Mouse (Mus musculus) olfactory bulb, adult 2 months (tissue): ENCODE data around the gene Espn. TPM values are rescaled to one million over a fixed set of nuclear protein-coding genes. Genes with fewer than 3 reads are reported as not detected.
A peak's percentile ranks its signal among the peaks of the same experiment; 100 is the strongest.

Experiments
- H3K27ac ChIP-seq: fragments of 200-500 bp; 2 replicates; pipeline ENCODE4 v1.5.1; 2012; ENCODE audit warnings: low read depth, low read length; ENCODE audit not compliant: insufficient read depth
- H3K4me1 ChIP-seq: fragments of 200-500 bp; 2 replicates; pipeline ENCODE4 v1.6.1; 2012; ENCODE audit warnings: low read length; ENCODE audit not compliant: control insufficient read depth, insufficient read depth
- H3K4me3 ChIP-seq: fragments of 200-500 bp; 2 replicates; pipeline ENCODE4 v1.5.1; 2012; ENCODE audit warnings: mild to moderate bottlenecking, low read depth, low read length, moderate library complexity; ENCODE audit not compliant: insufficient read depth
- CTCF ChIP-seq: fragments of 200-500 bp; IDR thresholded peaks from 2 replicates; pipeline ENCODE4 v1.5.1; 2012; ENCODE audit warnings: low read depth, mild to moderate bottlenecking, low read length, moderate library complexity; ENCODE audit not compliant: insufficient read depth
- POLR2A ChIP-seq: fragments of 200-500 bp; IDR thresholded peaks from 2 replicates; pipeline ENCODE4 v1.6.1; 2012; ENCODE audit warnings: mild to moderate bottlenecking, low read depth, low read length, moderate library complexity; ENCODE audit not compliant: insufficient read depth
- WGBS: fragments of 180-500 bp; shearing (Covaris S2); methylation state at CpG from one replicate; pipeline ENCODE4 v1.1.7; 2018; 5-methylcytosine and 5-hydroxymethylcytosine counted together
- polyA plus RNA-seq: library from polyadenylated mRNA; stranded (reverse); fragments of >200 nt; gene quantifications from 2 replicates; pipeline ENCODE4 v1.2.4, GENCODE M21; 2012; ENCODE audit warnings: low replicate concordance; ENCODE audit not compliant: missing spikeins, insufficient read depth, insufficient read length

Gene Espn
- polyA plus RNA-seq, 1 experiment = not detected

DNA sequence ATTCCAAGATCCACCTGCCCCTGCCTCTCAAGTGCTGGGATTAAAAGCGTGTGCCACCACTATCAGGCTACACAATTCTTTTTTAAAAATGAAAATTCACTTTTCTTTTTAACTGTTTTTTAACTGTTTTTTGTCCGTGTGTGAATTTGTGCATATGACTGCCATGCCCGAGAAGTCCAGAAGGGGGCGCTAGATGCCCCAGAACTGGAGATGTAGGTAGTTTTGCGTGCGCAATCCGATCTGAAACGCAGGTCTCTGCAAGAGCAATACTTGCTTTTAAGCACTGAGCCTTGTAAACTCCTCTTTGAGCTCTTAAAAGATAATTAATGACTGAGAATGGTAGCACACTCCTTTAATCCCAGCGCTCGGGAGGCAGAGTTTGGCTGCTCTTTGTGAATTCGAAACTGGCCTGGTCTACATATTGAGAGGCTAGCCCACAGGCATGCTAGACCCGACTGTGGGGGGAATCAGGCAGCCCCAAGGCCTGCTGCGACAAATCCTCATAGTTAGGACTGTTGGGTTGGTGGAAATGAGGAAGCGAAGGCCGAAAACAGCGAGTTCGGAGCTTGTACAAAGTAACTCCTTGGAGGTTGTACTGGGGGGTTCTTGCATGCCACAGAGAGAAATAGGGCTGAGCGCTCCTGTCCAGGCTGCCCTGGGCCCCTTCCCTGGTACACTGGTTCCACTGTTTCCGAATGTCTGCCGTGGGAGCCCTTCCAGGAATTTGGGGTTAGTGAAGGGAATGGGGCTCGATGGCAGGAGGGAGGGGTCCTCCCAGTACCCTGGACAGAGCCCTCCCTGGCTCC, 5.8 kb upstream of the Espn start:
- Histone ChIP-seq H3K27ac (no peak overlapping the region), H3K4me3 (no peak overlapping the region), H3K4me1 (peaks cover 20% of the 10 kb centered on the region)
- TF ChIP-seq CTCF (peak; percentile 61), POLR2A (no peak)
- 21% methylated on average over 21 of the region's 21 CpGs for WGBS

DNA sequence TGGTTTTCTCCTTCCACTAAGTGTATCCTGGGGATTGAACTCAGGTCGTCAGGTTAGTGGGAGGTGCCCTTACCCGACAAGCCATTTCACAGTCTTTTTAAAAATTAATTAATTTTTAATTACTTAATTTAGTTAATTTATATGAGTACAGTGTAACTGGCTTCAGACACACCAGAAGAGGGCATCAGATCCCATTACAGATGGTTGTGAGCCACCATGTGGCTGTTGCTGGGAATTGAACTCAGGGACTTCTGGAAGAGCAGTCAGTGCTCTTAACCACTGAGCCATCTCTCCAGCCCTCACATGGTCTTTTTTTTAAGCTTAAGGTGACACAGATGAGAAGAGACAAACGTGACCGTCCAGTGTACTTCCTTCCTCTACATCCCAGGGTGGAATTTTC, 2.8 kb upstream of the Espn start:
- H3K4me3 ChIP-seq = no peak overlapping the region
- no peak overlapping the region for H3K27ac ChIP-seq
- H3K4me1 ChIP-seq = peaks cover 20% of the 10 kb centered on the region
- TF ChIP-seq POLR2A (no peak), CTCF (no peak)
- 74% methylated on average over 4 of the region's 4 CpGs for WGBS

DNA sequence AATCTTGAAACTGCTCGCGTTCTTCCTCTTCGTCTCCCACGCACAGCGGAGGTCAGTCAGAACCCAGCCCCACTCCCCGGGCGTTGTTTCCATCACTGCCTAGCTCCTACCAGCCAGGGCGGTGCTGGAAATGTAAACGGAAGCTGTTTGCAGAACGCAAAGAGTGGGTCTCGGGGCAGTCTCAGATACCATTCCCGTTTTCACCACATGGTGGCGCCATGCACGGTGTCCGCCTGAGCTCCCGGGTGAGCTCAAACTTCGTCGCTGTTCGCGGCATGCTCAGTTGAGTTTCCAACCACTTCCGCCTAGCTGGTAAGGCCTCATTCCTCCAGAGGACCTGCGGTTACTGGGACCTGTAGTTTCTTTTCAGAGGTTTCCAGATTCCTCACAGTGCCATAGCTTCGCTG, 1.6 kb upstream of the Espn start:
- WGBS = 2% methylated on average over 23 of the region's 23 CpGs
- peak overlapping the region; percentile 23 for H3K4me3 ChIP-seq

GRCm38 (mm10) chr4:152151451-152151965, 663 bp downstream of the Espn start:
- TF ChIP-seq POLR2A (no peak), CTCF (no peak)
- H3K4me3 ChIP-seq = peak overlapping the region; percentile 4; the same call in 1 of the 2 replicates
- no peak overlapping the region for H3K27ac ChIP-seq
- H3K4me1 ChIP-seq = peaks cover 6% of the 10 kb centered on the region
- 53% methylated on average over 7 of the region's 7 CpGs for WGBS

More for the DNA sequence above, 1.6 kb upstream of the Espn start:
- Histone ChIP-seq H3K4me1 (peaks cover 12% of the 10 kb centered on the region), H3K27ac (no peak overlapping the region)
- TF ChIP-seq CTCF (peak; percentile 80), POLR2A (no peak)

- Histone ChIP-seq H3K4me1 (peaks cover 6% of the 10 kb centered on the region), H3K4me3 (no peak overlapping the region), H3K27ac (no peak overlapping the region)
- 91% methylated on average over 4 of the region's 4 CpGs for WGBS
- no peak for TF ChIP-seq POLR2A
- TF ChIP-seq CTCF = no peak
Measured at GRCm38 (mm10) chr4:152150546-152150945, 1.6 kb downstream of the Espn start.

DNA sequence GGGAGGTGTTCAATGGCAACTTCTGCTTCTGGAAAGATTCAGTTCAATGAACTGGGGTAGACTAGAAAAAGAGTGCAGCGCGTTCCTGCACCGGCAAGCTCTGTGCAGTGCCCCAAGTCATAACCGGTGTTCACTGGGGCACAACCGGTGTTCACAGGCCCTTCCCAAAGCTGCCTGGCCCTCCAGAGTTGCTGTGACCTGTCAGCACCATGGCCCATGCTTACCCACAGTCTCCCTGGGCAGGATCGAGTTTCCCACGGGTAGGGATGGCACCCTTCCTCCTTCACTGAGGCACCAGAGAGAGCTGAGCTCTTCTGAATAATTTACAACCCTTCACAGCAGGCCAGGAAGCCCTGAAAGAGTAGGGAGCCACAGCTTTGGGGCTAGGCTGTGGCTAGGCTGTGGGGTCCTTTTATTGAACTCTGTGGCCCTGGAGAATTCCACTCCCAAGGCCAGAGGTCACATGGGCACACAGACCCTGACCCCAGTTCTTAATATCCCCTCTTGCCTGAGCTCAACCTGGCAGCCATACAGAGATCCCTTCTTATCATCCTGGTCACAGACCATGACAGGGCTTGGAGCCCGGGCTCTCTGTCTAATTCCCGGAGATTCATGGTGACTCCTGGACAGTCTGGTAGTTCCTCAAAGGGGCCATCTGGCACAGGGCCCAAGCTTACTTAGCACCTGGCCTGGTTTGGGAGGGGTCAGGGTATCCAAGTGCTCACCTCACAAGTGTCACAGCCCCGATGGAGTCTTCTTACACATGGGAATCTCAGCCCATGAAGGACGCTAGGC, 5.9 kb downstream of the Espn start:
- Histone ChIP-seq H3K27ac (no peak overlapping the region), H3K4me1 (no peaks in the 10 kb centered on the region), H3K4me3 (no peak overlapping the region)
- WGBS = 79% methylated on average over 11 of the region's 11 CpGs
- TF ChIP-seq CTCF = no peak
- no peak for TF ChIP-seq POLR2A

- no peak for TF ChIP-seq POLR2A
- WGBS = 74% methylated on average over 10 of the region's 10 CpGs
- no peak overlapping the region for H3K27ac ChIP-seq
- H3K4me1 ChIP-seq = no peaks in the 10 kb centered on the region
- no peak overlapping the region for H3K4me3 ChIP-seq
Measured at GRCm38 (mm10) chr4:152145473-152145872, 6.7 kb downstream of the Espn start.

DNA sequence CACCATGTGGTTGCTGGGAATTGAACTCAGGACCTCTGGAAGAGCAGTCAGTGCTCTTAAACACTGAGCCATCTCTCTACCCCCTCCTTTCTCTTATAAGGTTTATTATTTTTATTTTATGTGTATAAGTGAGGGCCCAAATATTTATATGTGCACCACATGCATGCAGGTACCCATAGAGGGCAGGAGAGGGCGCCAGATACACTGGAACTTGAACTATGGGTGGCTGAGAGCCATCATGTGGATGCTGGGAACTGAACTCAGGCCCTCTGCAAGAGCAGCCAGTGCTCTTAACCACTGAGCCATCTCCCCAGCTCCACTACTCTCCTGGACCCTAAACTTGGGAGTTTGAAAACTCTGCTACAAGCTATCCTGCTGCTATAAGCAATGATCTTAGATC, 8.5 kb downstream of the Espn start:
- Histone ChIP-seq H3K27ac (no peak overlapping the region), H3K4me1 (peaks cover 5% of the 10 kb centered on the region), H3K4me3 (no peak overlapping the region)
- 72% methylated on average over 1 of the region's 1 CpGs for WGBS
- no peak for TF ChIP-seq CTCF

- Histone ChIP-seq H3K4me1 (peaks cover 9% of the 10 kb centered on the region), H3K27ac (no peak overlapping the region), H3K4me3 (no peak overlapping the region)
- 55% methylated on average over 8 of the region's 8 CpGs for WGBS
- TF ChIP-seq CTCF (no peak), POLR2A (no peak)
Measured at GRCm38 (mm10) chr4:152141521-152142135, 10.5 kb downstream of the Espn start.
